Mouse (Mus musculus) kidney, embryonic 16.5 days (tissue): Measurements from ENCODE around the gene Igf2bp2. TPM values are rescaled to one million over a fixed set of nuclear protein-coding genes. Genes with fewer than 3 reads are reported as not detected.

Experiments
- ATAC-seq: fragments of 200-750 bp; cut with Nextera tagmentation; 2 replicates; pipeline ENCODE4 v1.8.0; 2017; ENCODE audit warnings: moderate TSS enrichment; ENCODE audit not compliant: low FRiP score, low TSS enrichment
- H3K27ac ChIP-seq: fragments of 300-500 bp; sonication (generic); 2 replicates; pipeline ENCODE4 v1.5.1; 2014; ENCODE audit warnings: low read length
- H3K27me3 ChIP-seq: fragments of 300-500 bp; sonication (generic); 2 replicates; pipeline ENCODE4 v1.6.1; 2014; ENCODE audit warnings: low read length, control low read depth, mixed read lengths; ENCODE audit not compliant: insufficient read depth
- H3K36me3 ChIP-seq: fragments of 300-500 bp; sonication (generic); 2 replicates; pipeline ENCODE4 v1.6.1; 2014; ENCODE audit warnings: low read length, control low read depth, mixed read lengths; ENCODE audit not compliant: insufficient read depth
- H3K4me1 ChIP-seq: fragments of 300-500 bp; sonication (generic); 2 replicates; pipeline ENCODE4 v1.6.1; 2014; ENCODE audit warnings: low read length, control low read depth, mixed read lengths; ENCODE audit not compliant: insufficient read depth
- H3K4me2 ChIP-seq: fragments of 300-500 bp; sonication (generic); replicated peaks from 2 replicates; pipeline ENCODE4 v1.6.1; 2014; ENCODE audit warnings: low read depth, low read length
- H3K4me3 ChIP-seq: fragments of 300-500 bp; sonication (generic); 2 replicates; pipeline ENCODE4 v1.5.1; 2014; ENCODE audit warnings: mild to moderate bottlenecking, low read length
- H3K9ac ChIP-seq: fragments of 300-500 bp; sonication (generic); replicated peaks from 2 replicates; pipeline ENCODE4 v1.6.1; 2014; ENCODE audit warnings: low read length
- H3K9me3 ChIP-seq: fragments of 300-500 bp; sonication (generic); 2 replicates; pipeline ENCODE4 v1.6.1; 2016; ENCODE audit warnings: low read length, control low read depth
- WGBS: fragments of 180-500 bp; shearing (Covaris S2); extraction: QIAGEN DNeasy Blood & Tissue Kit; methylation state at CpG from one replicate; pipeline ENCODE4 v1.1.7; 2014; 5-methylcytosine and 5-hydroxymethylcytosine counted together
- polyA plus RNA-seq: library from polyadenylated mRNA; unstranded; fragments of >200 nt; fragmentation: Nextera tagmentation; extraction: Ambion mirVana; gene quantifications from 2 replicates; pipeline ENCODE4 v1.2.1, GENCODE M21; 2015

Gene Igf2bp2
- polyA plus RNA-seq, 1 experiment from 2014 or later, result 84.5 TPM

DNA sequence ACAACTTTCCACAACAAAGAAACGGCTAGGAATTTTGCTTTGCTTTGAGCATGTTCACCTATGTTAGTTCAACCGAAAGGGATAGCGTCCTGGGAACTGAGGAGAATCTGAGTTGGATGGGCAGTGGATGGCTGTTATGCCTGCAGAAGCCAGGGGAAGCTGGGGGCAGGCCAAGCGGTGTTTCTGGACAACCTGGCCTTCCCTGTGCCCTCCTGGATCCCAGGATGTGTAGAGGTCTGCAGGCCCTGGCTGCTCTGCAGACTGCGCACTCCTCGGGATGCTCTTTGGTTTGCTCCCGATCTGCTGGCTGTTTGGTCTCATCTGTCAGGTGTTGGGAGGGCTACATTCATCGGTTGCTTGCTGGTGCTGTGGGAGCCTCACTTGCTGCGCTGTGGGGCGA is 102.7 kb downstream of the Igf2bp2 start:
- no peaks in the 10 kb centered on the region for H3K4me1 ChIP-seq
- no peak for ATAC-seq
- 95% methylated on average over 10 of the region's 10 CpGs for WGBS
- no peak overlapping the region for H3K9ac ChIP-seq
- no peak overlapping the region for H3K4me2 ChIP-seq
- no peaks in the 10 kb centered on the region for H3K27me3 ChIP-seq
- H3K4me3 ChIP-seq, result no peak overlapping the region
- no peaks in the 10 kb centered on the region for H3K9me3 ChIP-seq
- no peak overlapping the region for H3K27ac ChIP-seq
- H3K36me3 ChIP-seq, result peaks cover 54% of the 10 kb centered on the region

- H3K4me2 ChIP-seq, result no peak overlapping the region
- H3K9ac ChIP-seq, result no peak overlapping the region
- no peaks in the 10 kb centered on the region for H3K4me1 ChIP-seq
- no peak overlapping the region for H3K27ac ChIP-seq
- peaks cover 44% of the 10 kb centered on the region for H3K36me3 ChIP-seq
- WGBS, result 95% methylated on average over 7 of the region's 7 CpGs
- ATAC-seq, result no peak
- no peaks in the 10 kb centered on the region for H3K27me3 ChIP-seq
- H3K4me3 ChIP-seq, result no peak overlapping the region
- no peaks in the 10 kb centered on the region for H3K9me3 ChIP-seq
Observed at GRCm38 (mm10) chr16:22058871-22059270, 104.2 kb downstream of the Igf2bp2 start.

DNA sequence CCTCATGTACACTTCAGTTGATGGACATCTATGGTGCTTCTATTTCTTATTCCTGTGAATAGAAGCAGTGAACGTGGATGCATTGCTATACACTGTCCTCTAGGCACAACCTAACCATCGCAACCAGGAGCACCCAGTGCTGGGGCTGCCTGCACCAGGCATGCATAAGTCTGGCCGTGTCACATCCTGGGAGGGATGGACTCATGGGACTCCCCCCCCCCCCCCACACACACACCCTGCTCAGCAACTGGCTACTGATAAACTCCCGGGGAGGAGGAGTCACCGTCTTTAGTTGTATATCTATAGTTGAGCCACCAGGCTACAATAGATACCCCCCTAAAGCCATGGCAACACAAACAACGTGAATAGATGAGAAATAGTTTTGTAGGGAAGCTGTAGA is 105.6 kb downstream of the Igf2bp2 start:
- Histone ChIP-seq H3K9ac (no peak overlapping the region), H3K4me1 (no peaks in the 10 kb centered on the region), H3K4me2 (no peak overlapping the region), H3K27ac (no peak overlapping the region), H3K36me3 (peaks cover 36% of the 10 kb centered on the region), H3K4me3 (no peak overlapping the region), H3K9me3 (no peaks in the 10 kb centered on the region), H3K27me3 (no peaks in the 10 kb centered on the region)
- WGBS, result 90% methylated on average over 6 of the region's 6 CpGs
- no peak for ATAC-seq

- no peak for ATAC-seq
- H3K27me3 ChIP-seq, result no peaks in the 10 kb centered on the region
- H3K9ac ChIP-seq, result no peak overlapping the region
- no peak overlapping the region for H3K4me2 ChIP-seq
- no peak overlapping the region for H3K4me3 ChIP-seq
- WGBS, result 93% methylated on average over 21 of the region's 21 CpGs
- no peaks in the 10 kb centered on the region for H3K4me1 ChIP-seq
- H3K27ac ChIP-seq, result no peak overlapping the region
- H3K36me3 ChIP-seq, result peaks cover 10% of the 10 kb centered on the region; the same call in 1 of the 2 replicates
- no peaks in the 10 kb centered on the region for H3K9me3 ChIP-seq
Observed at GRCm38 (mm10) chr16:22053411-22053810, 109.7 kb downstream of the Igf2bp2 start.

DNA sequence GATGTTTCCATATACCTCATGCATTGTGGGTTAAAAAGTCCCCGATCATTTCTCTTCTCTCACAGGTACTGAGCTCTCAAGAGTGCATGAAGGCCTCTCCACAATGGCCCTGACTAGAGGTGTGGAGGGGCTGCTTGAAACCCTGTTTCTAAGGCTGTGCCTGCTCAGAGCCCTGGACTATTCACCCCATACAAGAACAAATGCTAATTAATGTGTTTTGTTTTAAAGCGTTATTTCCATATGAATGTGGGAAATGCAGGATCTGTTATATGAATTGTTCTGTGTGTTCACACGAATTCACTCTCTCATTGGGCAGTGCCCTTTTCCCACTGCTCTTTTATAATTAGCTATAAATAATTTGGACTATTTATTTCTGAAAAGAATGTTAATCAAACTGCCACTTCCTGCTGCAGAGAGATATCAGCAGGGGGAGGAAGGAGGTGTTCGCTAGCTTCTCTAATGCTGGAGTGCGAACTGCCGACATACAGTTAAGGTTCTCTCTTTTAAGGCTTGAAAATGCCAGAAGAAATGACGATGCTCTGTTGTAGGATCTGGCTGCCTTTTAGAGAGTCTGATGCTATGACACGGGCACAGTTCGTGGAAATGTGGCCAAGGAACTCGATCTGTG is 116.2 kb downstream of the Igf2bp2 start:
- Histone ChIP-seq H3K9ac (no peak overlapping the region), H3K4me3 (no peak overlapping the region), H3K4me2 (no peak overlapping the region), H3K27me3 (no peaks in the 10 kb centered on the region), H3K36me3 (peaks cover 35% of the 10 kb centered on the region), H3K4me1 (no peaks in the 10 kb centered on the region), H3K27ac (no peak overlapping the region), H3K9me3 (no peaks in the 10 kb centered on the region)
- 90% methylated on average over 10 of the region's 10 CpGs for WGBS
- no peak for ATAC-seq

- H3K36me3 ChIP-seq, result peaks cover 40% of the 10 kb centered on the region
Observed at GRCm38 (mm10) chr16:22045930-22046329, 117.2 kb downstream of the Igf2bp2 start.

DNA sequence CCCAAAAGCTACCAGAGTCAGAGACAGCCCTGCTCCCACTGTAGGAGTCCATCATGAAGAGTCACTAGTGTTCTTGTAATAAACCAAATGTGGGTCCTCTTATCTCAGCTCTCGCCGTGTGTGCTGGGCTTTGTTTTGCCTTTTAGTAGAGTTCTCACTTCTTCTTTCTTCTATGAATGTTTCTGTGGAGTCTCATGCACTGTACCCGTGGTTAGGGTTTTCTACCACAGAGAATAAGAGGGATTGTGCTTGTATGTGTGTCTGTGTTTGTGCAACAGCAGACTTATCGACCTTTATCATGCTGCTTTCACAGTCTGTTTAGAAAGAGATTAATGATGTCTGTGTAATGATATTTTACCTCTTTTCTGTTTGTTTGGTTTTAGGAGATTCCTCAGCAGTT is 119.3 kb downstream of the Igf2bp2 start:
- H3K9me3 ChIP-seq, result no peaks in the 10 kb centered on the region
- no peak overlapping the region for H3K9ac ChIP-seq
- no peak for ATAC-seq
- 84% methylated on average over 4 of the region's 4 CpGs for WGBS
- H3K27me3 ChIP-seq, result no peaks in the 10 kb centered on the region
- H3K4me2 ChIP-seq, result no peak overlapping the region
- no peak overlapping the region for H3K27ac ChIP-seq
- peaks cover 50% of the 10 kb centered on the region for H3K36me3 ChIP-seq
- no peak overlapping the region for H3K4me3 ChIP-seq
- H3K4me1 ChIP-seq, result no peaks in the 10 kb centered on the region

More at GRCm38 (mm10) chr16:22045930-22046329, 117.2 kb downstream of the Igf2bp2 start:
- Histone ChIP-seq H3K9ac (no peak overlapping the region), H3K9me3 (no peaks in the 10 kb centered on the region), H3K4me1 (no peaks in the 10 kb centered on the region), H3K4me2 (no peak overlapping the region), H3K27me3 (no peaks in the 10 kb centered on the region), H3K4me3 (no peak overlapping the region), H3K27ac (no peak overlapping the region)
- WGBS, result 93% methylated on average over 3 of the region's 3 CpGs
- no peak for ATAC-seq

DNA sequence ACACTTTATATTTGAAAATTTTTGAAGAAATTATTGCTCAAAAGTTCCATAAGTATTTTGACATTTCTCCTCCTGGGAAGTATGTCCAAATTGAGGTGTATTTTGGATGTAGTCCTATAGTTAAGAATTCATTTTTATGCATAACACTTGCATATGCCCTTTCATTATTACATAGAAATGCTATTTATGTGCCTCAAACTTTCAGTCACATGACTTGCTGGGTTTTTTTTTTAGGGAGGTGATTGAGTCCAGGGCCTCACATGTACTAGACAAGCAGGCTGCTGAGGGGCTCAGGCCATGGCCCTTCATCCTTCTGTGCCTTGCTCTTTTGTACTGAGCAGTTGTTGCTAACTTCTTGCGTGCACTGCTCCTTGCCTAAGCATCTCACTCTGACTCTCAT is 123.1 kb downstream of the Igf2bp2 start:
- no peak overlapping the region for H3K9ac ChIP-seq
- no peak overlapping the region for H3K4me2 ChIP-seq
- H3K9me3 ChIP-seq, result no peaks in the 10 kb centered on the region
- no peak overlapping the region for H3K4me3 ChIP-seq
- ATAC-seq, result no peak
- H3K27ac ChIP-seq, result no peak overlapping the region
- H3K27me3 ChIP-seq, result no peaks in the 10 kb centered on the region
- H3K36me3 ChIP-seq, result peaks cover 42% of the 10 kb centered on the region
- H3K4me1 ChIP-seq, result no peaks in the 10 kb centered on the region
- 96% methylated on average over 1 of the region's 1 CpGs for WGBS

- no peak overlapping the region for H3K4me3 ChIP-seq
- H3K36me3 ChIP-seq, result peaks cover 28% of the 10 kb centered on the region
- H3K9me3 ChIP-seq, result no peaks in the 10 kb centered on the region
- H3K27me3 ChIP-seq, result no peaks in the 10 kb centered on the region
- whole genome bisulfite sequencing, result 86% methylated on average over 10 of the region's 10 CpGs
- no peak overlapping the region for H3K9ac ChIP-seq
- no peak overlapping the region for H3K4me2 ChIP-seq
- no peaks in the 10 kb centered on the region for H3K4me1 ChIP-seq
- ATAC-seq, result no peak
- H3K27ac ChIP-seq, result no peak overlapping the region
Observed at GRCm38 (mm10) chr16:22038554-22038953, 124.5 kb downstream of the Igf2bp2 start.

GRCm38 (mm10) chr16:22027474-22027873 is 135.6 kb downstream of the Igf2bp2 start:
- no peaks in the 10 kb centered on the region for H3K9me3 ChIP-seq
- no peak for ATAC-seq
- no peaks in the 10 kb centered on the region for H3K27me3 ChIP-seq
- peaks cover 64% of the 10 kb centered on the region for H3K36me3 ChIP-seq
- H3K4me3 ChIP-seq, result no peak overlapping the region
- no peaks in the 10 kb centered on the region for H3K4me1 ChIP-seq
- no peak overlapping the region for H3K4me2 ChIP-seq
- WGBS, result 95% methylated on average over 5 of the region's 5 CpGs
- H3K9ac ChIP-seq, result no peak overlapping the region
- no peak overlapping the region for H3K27ac ChIP-seq
